ENCODE assay signal across 11 mouse cellular contexts in the genomic region with DNA sequence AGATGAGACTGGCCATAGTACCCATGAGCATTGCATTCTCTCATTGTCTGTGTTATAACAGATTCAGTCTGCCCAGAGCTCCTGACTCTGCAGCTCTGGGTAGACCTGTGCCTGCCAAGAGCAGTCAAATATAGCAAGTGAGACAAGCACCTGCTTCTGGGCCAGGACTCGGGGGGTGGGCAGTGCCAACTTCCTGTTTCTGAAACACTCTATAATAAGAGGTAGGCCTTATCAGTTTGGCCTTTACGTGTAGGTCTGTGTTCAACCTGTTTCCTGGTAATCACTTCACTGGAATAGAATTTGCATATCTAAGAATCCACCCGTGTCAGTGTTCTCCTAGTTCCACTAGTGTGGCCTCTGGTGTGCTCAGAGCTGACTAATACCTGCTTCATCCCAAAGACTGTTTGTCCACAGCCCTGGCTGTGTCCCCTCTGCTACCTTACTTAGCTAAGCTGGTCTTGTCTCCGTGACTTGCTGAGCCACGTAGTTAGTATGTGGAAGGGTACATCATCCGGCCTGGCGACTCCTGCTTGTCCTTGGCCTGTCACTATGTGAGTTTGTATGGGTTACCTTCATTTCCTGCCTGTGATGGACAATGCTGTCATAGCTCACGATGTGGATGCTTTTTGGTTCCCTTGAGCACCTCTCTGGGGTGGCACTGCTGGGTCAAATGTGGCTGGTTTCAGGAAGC. TPM values are rescaled to one million over a fixed set of nuclear protein-coding genes. Genes with fewer than 3 reads are reported as not detected.
DNase-seq lines count a peak whose midpoint lies in the region; ATAC-seq and TF ChIP-seq lines count a peak whose summit lies in the region.
"Had no signal": no experiment of that assay in that cellular context is flagged by ENCODE, and none has a peak within 500 bp of the region (broad histone marks: within the 10 kb centered on the region; RNA-seq: fewer than 3 reads in every experiment).

No protein-coding gene starts in this region.

- H3K9me3 ChIP-seq in liver, postnatal 0 days (ENCODE audit: low read length): no peaks in the 10 kb centered on the region
- no peaks in the 10 kb centered on the region for H3K9me3 ChIP-seq in liver, embryonic 12.5 days (replicated peaks)
- no peaks in the 10 kb centered on the region for H3K9me3 ChIP-seq in heart, postnatal 0 days (replicated peaks; ENCODE audit: control insufficient read depth, low read length)
- H3K9me3 ChIP-seq: midbrain, embryonic 12.5 days had no signal

- TF ChIP-seq POLR2A in spleen, adult 2 months (IDR thresholded peaks at IDR 0.05; ENCODE audit: low read depth, low read length): no peak; the same call in 1 of the 2 replicates

- H3K9ac ChIP-seq in liver, postnatal 0 days (replicated peaks): no peak overlapping the region
- no peak overlapping the region for H3K9ac ChIP-seq in liver, embryonic 12.5 days
- no peak overlapping the region; the same call in 1 of the 2 replicates for H3K9ac ChIP-seq in heart, postnatal 0 days (replicated peaks; ENCODE audit: low read depth, low read length)
- H3K9ac ChIP-seq: midbrain, embryonic 12.5 days had no signal

- 0 out of 2 replicates have a peak overlapping the region, but pooled peaks have one; percentile 60 for H3K27ac ChIP-seq in liver, postnatal 0 days (ENCODE audit: low read depth)
- H3K27ac ChIP-seq in liver, embryonic 12.5 days: no peak overlapping the region
- H3K27ac ChIP-seq in heart, postnatal 0 days (ENCODE audit: low read depth): peak overlapping the region; percentile 89
- H3K27ac ChIP-seq in spleen, adult 2 months (ENCODE audit: insufficient read depth, low read length): peak overlapping the region; percentile 89
- H3K27ac ChIP-seq: midbrain, embryonic 12.5 days had no signal

- H3K4me1 ChIP-seq in liver, postnatal 0 days (ENCODE audit: insufficient read depth): peaks cover 16% of the 10 kb centered on the region
- peaks cover 21% of the 10 kb centered on the region for H3K4me1 ChIP-seq in liver, embryonic 12.5 days
- peaks cover 26% of the 10 kb centered on the region for H3K4me1 ChIP-seq in heart, postnatal 0 days (ENCODE audit: control insufficient read depth, insufficient read depth)
- H3K4me1 ChIP-seq in spleen, adult 2 months (ENCODE audit: control insufficient read depth, insufficient read depth, insufficient read length): peaks cover 25% of the 10 kb centered on the region

- TF ChIP-seq CTCF in liver, postnatal 0 days (IDR thresholded peaks at IDR 0.05; ENCODE audit: low read depth): no peak
- no peak for TF ChIP-seq CTCF in heart, postnatal 0 days (IDR thresholded peaks at IDR 0.05; ENCODE audit: low read depth)
- no peak for TF ChIP-seq CTCF in spleen, adult 2 months (IDR thresholded peaks at IDR 0.05; ENCODE audit: extremely low read depth, insufficient read depth, insufficient read length, insufficient replicate concordance)

- ATAC-seq in liver, postnatal 0 days: 0 out of 2 replicates have a peak, but pooled peaks have one; percentile 20
- no peak for ATAC-seq in liver, embryonic 12.5 days
- ATAC-seq in heart, postnatal 0 days (ENCODE audit: insufficient read depth, low read depth): peak; percentile 70
- ATAC-seq: forebrain, embryonic 16.5 days had no signal

- 43% methylated on average over 8 of the region's 8 CpGs for WGBS in liver, postnatal 0 days (ENCODE audit: insufficient replicate concordance)
- 44% methylated on average over 8 of the region's 8 CpGs for WGBS in liver, embryonic 12.5 days (ENCODE audit: insufficient replicate concordance)
- WGBS in heart, postnatal 0 days: 39% methylated on average over 8 of the region's 8 CpGs
- 25% methylated on average over 8 of the region's 8 CpGs for WGBS in spleen, adult 2 months

- no peak overlapping the region for H3K4me2 ChIP-seq in liver, postnatal 0 days (ENCODE audit: low read depth, low read length)
- H3K4me2 ChIP-seq in liver, embryonic 12.5 days: no peak overlapping the region
- H3K4me2 ChIP-seq in heart, postnatal 0 days (ENCODE audit: low read depth, low read length): no peak overlapping the region
- H3K4me2 ChIP-seq: midbrain, embryonic 12.5 days had no signal

- no peaks in the 10 kb centered on the region for H3K27me3 ChIP-seq in liver, postnatal 0 days (ENCODE audit: insufficient read depth, low read length)
- peaks cover 8% of the 10 kb centered on the region for H3K27me3 ChIP-seq in liver, embryonic 12.5 days (replicated peaks)
- H3K27me3 ChIP-seq in heart, postnatal 0 days (ENCODE audit: control insufficient read depth, insufficient read depth, low read length): no peaks in the 10 kb centered on the region
- no peaks in the 10 kb centered on the region for H3K27me3 ChIP-seq in spleen, adult 2 months (ENCODE audit: control insufficient read depth, insufficient read depth, low read length)

- TF ChIP-seq EP300 in liver, postnatal 0 days (IDR thresholded peaks at IDR 0.05; ENCODE audit: low read depth): no peak
- TF ChIP-seq EP300 in heart, postnatal 0 days (IDR thresholded peaks at IDR 0.05; ENCODE audit: low read depth): peak; percentile 44; the same call in 1 of the 2 replicates

- H3K36me3 ChIP-seq in liver, postnatal 0 days (replicated peaks; ENCODE audit: insufficient read depth, low read length): no peaks in the 10 kb centered on the region
- no peaks in the 10 kb centered on the region for H3K36me3 ChIP-seq in liver, embryonic 12.5 days
- no peaks in the 10 kb centered on the region for H3K36me3 ChIP-seq in heart, postnatal 0 days (replicated peaks; ENCODE audit: control insufficient read depth, insufficient read depth, low read length)
- H3K36me3 ChIP-seq in spleen, adult 2 months (ENCODE audit: control insufficient read depth, insufficient read depth, low read length): no peaks in the 10 kb centered on the region
- H3K36me3 ChIP-seq: midbrain, embryonic 12.5 days had no signal

- DNase-seq in liver, postnatal 0 days: no peak
- peak; percentile 44 for DNase-seq in cerebellum, adult 8-10 months
- peak; percentile 87 for DNase-seq in heart, postnatal 0 days (ENCODE audit: low spot score)
- peak; percentile 47 to 62 for DNase-seq in spleen, adult 2 months (ENCODE audit: low read depth in 1 of 2, low spot score in 2 of 2)
- no peak for DNase-seq in adrenal gland, postnatal 4 days (ENCODE audit: low spot score in 2 of 2)
- no peak for DNase-seq in kidney, postnatal 36 days
- DNase-seq in adrenal gland, postnatal 14 days: no peak
- DNase-seq: right cerebral cortex, adult 18-20 months had no signal

- H3K4me3 ChIP-seq in liver, postnatal 0 days (ENCODE audit: low read depth, low read length): no peak overlapping the region
- H3K4me3 ChIP-seq in liver, embryonic 12.5 days: no peak overlapping the region
- no peak overlapping the region for H3K4me3 ChIP-seq in heart, postnatal 0 days (ENCODE audit: low read depth, low read length)
- no peak overlapping the region for H3K4me3 ChIP-seq in spleen, adult 2 months (ENCODE audit: extremely low read depth, insufficient read depth, insufficient read length)
- H3K4me3 ChIP-seq: midbrain, embryonic 12.5 days had no signal

RNA-seq across cellular contexts. Expression of gene Ntn5, which starts 2.6 kb away (rescaled TPM):
- polyA plus RNA-seq in liver, postnatal 0 days (2015; fragmentation: Nextera tagmentation; extraction: Ambion mirVana): 0.07 TPM in 1 of 2 replicates, not detected in the other
- not detected in 2 replicates for polyA plus RNA-seq in liver, embryonic 12.5 days (2016; fragmentation: Nextera tagmentation; extraction: Ambion mirVana)
- not detected in 2 replicates for total RNA-seq in heart, postnatal 0 days (2014; rRNA removed; ENCODE audit: low replicate concordance)
- 0.11 TPM in 1 of 2 replicates, not detected in the other for polyA plus RNA-seq in heart, postnatal 0 days (2015; fragmentation: Nextera tagmentation; extraction: Ambion mirVana)
- polyA plus RNA-seq in spleen, adult 2 months (2012; rRNA removed): 2.2 and 5.1 TPM in 2 replicates
- under 1 TPM in 1 of 2 experiments, not detected in 1; 0.20 TPM for total RNA-seq in adrenal gland, postnatal 4 days (2021)
- total RNA-seq in adrenal gland, postnatal 14 days (2021): 0.26 TPM in 1 of 2 replicates, not detected in the other

RNA-seq across cellular contexts. Expression of gene Sec1, which starts 13.0 kb away (rescaled TPM):
- polyA plus RNA-seq in liver, postnatal 0 days (2015; fragmentation: Nextera tagmentation; extraction: Ambion mirVana): 0.04 TPM in 1 of 2 replicates, not detected in the other
- 0.11 and 0.18 TPM in 2 replicates for polyA plus RNA-seq in liver, embryonic 12.5 days (2016; fragmentation: Nextera tagmentation; extraction: Ambion mirVana)
- total RNA-seq in heart, postnatal 0 days (2014; rRNA removed; ENCODE audit: low replicate concordance): 0.62 and 1.3 TPM in 2 replicates
- 0.16 and 0.33 TPM in 2 replicates for polyA plus RNA-seq in heart, postnatal 0 days (2015; fragmentation: Nextera tagmentation; extraction: Ambion mirVana)
- 0.68 and 1.5 TPM in 2 replicates for polyA plus RNA-seq in spleen, adult 2 months (2012; rRNA removed)
- under 1 TPM; 0.11 to 0.28 TPM for total RNA-seq in adrenal gland, postnatal 4 days (2021)
- total RNA-seq in adrenal gland, postnatal 14 days (2021): 0.22 and 0.41 TPM in 2 replicates

RNA-seq across cellular contexts. Expression of gene Fut2, which starts 15.0 kb away (rescaled TPM):
- polyA plus RNA-seq in liver, postnatal 0 days (2015; fragmentation: Nextera tagmentation; extraction: Ambion mirVana): not detected in 2 replicates
- 0.05 TPM in 1 of 2 replicates, not detected in the other for polyA plus RNA-seq in liver, embryonic 12.5 days (2016; fragmentation: Nextera tagmentation; extraction: Ambion mirVana)
- total RNA-seq in heart, postnatal 0 days (2014; rRNA removed; ENCODE audit: low replicate concordance): not detected in 2 replicates
- polyA plus RNA-seq in heart, postnatal 0 days (2015; fragmentation: Nextera tagmentation; extraction: Ambion mirVana): 1.5 and 1.7 TPM in 2 replicates
- 0.04 TPM in 1 of 2 replicates, not detected in the other for polyA plus RNA-seq in spleen, adult 2 months (2012; rRNA removed)
- under 1 TPM in 1 of 2 experiments, not detected in 1; 0.42 TPM for total RNA-seq in adrenal gland, postnatal 4 days (2021)
- 0.11 TPM in 1 of 2 replicates, not detected in the other for total RNA-seq in adrenal gland, postnatal 14 days (2021)

RNA-seq across cellular contexts. Expression of gene Car11, which starts 18.5 kb away (rescaled TPM):
- 0.14 and 0.15 TPM in 2 replicates for polyA plus RNA-seq in liver, postnatal 0 days (2015; fragmentation: Nextera tagmentation; extraction: Ambion mirVana)
- polyA plus RNA-seq in liver, embryonic 12.5 days (2016; fragmentation: Nextera tagmentation; extraction: Ambion mirVana): 0.93 and 1.0 TPM in 2 replicates
- 1.6 and 3.0 TPM in 2 replicates for total RNA-seq in heart, postnatal 0 days (2014; rRNA removed; ENCODE audit: low replicate concordance)
- 2.5 and 2.8 TPM in 2 replicates for polyA plus RNA-seq in heart, postnatal 0 days (2015; fragmentation: Nextera tagmentation; extraction: Ambion mirVana)
- polyA plus RNA-seq in spleen, adult 2 months (2012; rRNA removed): 2.4 and 4.6 TPM in 2 replicates
- 10 to 100 TPM; 15.1 to 16.4 TPM for total RNA-seq in adrenal gland, postnatal 4 days (2021)
- 10.5 and 16.9 TPM in 2 replicates for total RNA-seq in adrenal gland, postnatal 14 days (2021)

RNA-seq across cellular contexts. Expression of gene Dbp, which starts 23.7 kb away (rescaled TPM):
- polyA plus RNA-seq in liver, postnatal 0 days (2015; fragmentation: Nextera tagmentation; extraction: Ambion mirVana): 3.6 and 5.2 TPM in 2 replicates
- polyA plus RNA-seq in liver, embryonic 12.5 days (2016; fragmentation: Nextera tagmentation; extraction: Ambion mirVana): 1.1 and 1.8 TPM in 2 replicates
- total RNA-seq in heart, postnatal 0 days (2014; rRNA removed; ENCODE audit: low replicate concordance): 29.3 and 37.4 TPM in 2 replicates
- 21.9 and 24.9 TPM in 2 replicates for polyA plus RNA-seq in heart, postnatal 0 days (2015; fragmentation: Nextera tagmentation; extraction: Ambion mirVana)
- polyA plus RNA-seq in spleen, adult 2 months (2012; rRNA removed): 20.0 and 30.1 TPM in 2 replicates
- total RNA-seq in adrenal gland, postnatal 4 days (2021): 100 to 1,000 TPM; 101 to 129 TPM
- 31.2 and 46.3 TPM in 2 replicates for total RNA-seq in adrenal gland, postnatal 14 days (2021)

Comparison
In these comparisons a context has a peak if more than half of its experiments do, and no peak if none do; other contexts are left out.
1. DNase-seq: peak in cerebellum, adult 8-10 months (single experiment), heart, postnatal 0 days (single experiment) and spleen, adult 2 months (2 of 2); none in liver, postnatal 0 days (single experiment), adrenal gland, postnatal 4 days (0 of 2), kidney, postnatal 36 days (0 of 2) and adrenal gland, postnatal 14 days (single experiment).